Mouse (Mus musculus): ENCODE measurements around the gene Il20ra.

DNA sequence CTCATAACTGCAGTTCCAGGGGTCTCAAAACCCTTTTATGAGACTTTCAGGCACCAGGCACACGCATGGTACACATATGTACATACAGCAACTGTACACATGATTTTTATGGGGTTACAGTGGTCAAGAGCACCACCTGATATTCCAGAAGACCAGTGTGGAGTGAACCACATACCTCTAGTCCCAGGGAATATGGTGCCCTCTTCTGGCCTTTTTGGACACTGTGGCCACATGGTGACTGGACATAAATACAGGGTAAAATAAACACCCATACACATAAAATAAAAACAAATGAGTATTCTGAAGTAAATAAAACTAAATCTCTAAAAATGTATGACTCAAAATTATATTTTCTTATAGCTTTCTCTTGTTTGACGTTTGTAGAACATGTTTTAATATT is 18.7 kb upstream of the Il20ra start:
- TF ChIP-seq CTCF (IDR thresholded peaks at IDR 0.05; ENCODE audit: low read depth, low read length) (no peak), GATA1 (IDR thresholded peaks at IDR 0.05; ENCODE audit: borderline replicate concordance, low read length) (no peak), TAL1 (conservative IDR thresholded peaks at IDR 0.05; ENCODE audit: low read depth, low read length) (no peak), POLR2AphosphoS5 (IDR thresholded peaks at IDR 0.05; ENCODE audit: insufficient replicate concordance, low read depth, low read length) (no peak), GATA2 (IDR thresholded peaks at IDR 0.05; ENCODE audit: borderline replicate concordance, low read depth, low read length) (no peak)
